ENCODE assay signal across 23 mouse cellular contexts in the genomic region with DNA sequence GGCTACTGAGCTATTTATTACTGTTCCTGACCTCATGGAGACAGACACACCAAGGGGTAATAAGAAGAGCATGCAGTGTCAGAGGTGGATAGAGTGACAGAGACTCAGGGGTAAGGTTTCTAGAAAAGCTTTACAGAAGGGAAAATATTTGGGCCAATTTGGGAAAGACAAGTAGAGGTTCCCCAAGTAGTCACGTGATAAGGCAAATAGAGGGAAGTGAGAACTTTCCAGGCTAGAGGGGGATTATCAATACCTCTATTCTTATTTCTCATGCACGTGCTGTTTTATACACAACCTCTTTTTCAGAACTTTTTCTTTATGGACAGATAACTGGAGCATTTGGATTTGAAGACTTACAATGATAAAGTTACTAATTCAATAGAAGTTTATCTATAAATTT. TPM values are rescaled to one million over a fixed set of nuclear protein-coding genes. Genes with fewer than 3 reads are reported as not detected.
"Had no signal": no experiment of that assay in that cellular context is flagged by ENCODE, and none has a peak within 500 bp of the region (broad histone marks: within the 10 kb centered on the region; RNA-seq: fewer than 3 reads in every experiment).

No protein-coding gene starts in this region.

- DNase-seq: lung, adult 18-20 months; lung, postnatal 14 days; lung, postnatal 36 days; midbrain, embryonic 14.5 days; retina, postnatal 1 day; right cerebral cortex, postnatal 14 days; thymus, adult 18-20 months; thymus, postnatal 14 days; thymus, postnatal 36 days had no signal

- H3K27ac ChIP-seq: liver, embryonic 14.5 days; lung, embryonic 15.5 days; macrophage; midbrain, embryonic 10.5 days; midbrain, embryonic 12.5 days; neural tube, embryonic 13.5 days; neural tube, embryonic 15.5 days; stomach, embryonic 15.5 days had no signal

- H3K4me3 ChIP-seq: lung, embryonic 15.5 days; midbrain, embryonic 10.5 days; midbrain, embryonic 12.5 days; myocyte; neural tube, embryonic 13.5 days; neural tube, embryonic 15.5 days; stomach, embryonic 15.5 days had no signal

- H3K4me1 ChIP-seq: lung, embryonic 15.5 days; midbrain, embryonic 10.5 days; midbrain, embryonic 12.5 days; neural tube, embryonic 13.5 days; neural tube, embryonic 15.5 days; stomach, embryonic 15.5 days had no signal

- H3K4me2 ChIP-seq: lung, embryonic 15.5 days; midbrain, embryonic 12.5 days; neural tube, embryonic 13.5 days; neural tube, embryonic 15.5 days; stomach, embryonic 15.5 days had no signal

- H3K27me3 ChIP-seq: lung, embryonic 15.5 days; midbrain, embryonic 12.5 days; neural tube, embryonic 13.5 days; neural tube, embryonic 15.5 days; stomach, embryonic 15.5 days had no signal

- H3K9me3 ChIP-seq: lung, embryonic 15.5 days; midbrain, embryonic 10.5 days; midbrain, embryonic 12.5 days; neural tube, embryonic 13.5 days; neural tube, embryonic 15.5 days; stomach, embryonic 15.5 days had no signal

- H3K36me3 ChIP-seq: lung, embryonic 15.5 days; midbrain, embryonic 10.5 days; midbrain, embryonic 12.5 days; neural tube, embryonic 13.5 days; neural tube, embryonic 15.5 days; stomach, embryonic 15.5 days had no signal

- ATAC-seq: lung, postnatal 0 days; midbrain, embryonic 16.5 days had no signal

- H3K9ac ChIP-seq: liver, embryonic 14.5 days; lung, embryonic 15.5 days; midbrain, embryonic 12.5 days; neural tube, embryonic 13.5 days; neural tube, embryonic 15.5 days; stomach, embryonic 15.5 days had no signal

RNA-seq across cellular contexts. Expression of a gene that starts 57.6 kb away (rescaled TPM):
- total RNA-seq: megakaryocyte progenitor cell, adult 5-6 weeks; megakaryocyte-erythroid progenitor cell, adult 5-6 weeks had no signal
- polyA plus RNA-seq: liver, embryonic 14.5 days; midbrain, embryonic 10.5 days; midbrain, embryonic 14.5 days; neural tube, embryonic 11.5 days; neural tube, embryonic 13.5 days; neural tube, embryonic 15.5 days had no signal
